Mouse (Mus musculus) c-Kit-positive CD71-positive TER-119-negative erythroid progenitor cells, embryonic 14.5 days (primary cell): ENCODE data around the gene Tmem63a.
"Not testable (repeated sequence)": the region's sequence is repeated elsewhere in the genome, so short reads cannot be mapped to it uniquely, and the experiment has no call there.

Experiments
- DNase-seq: peaks from one replicate; pipeline ENCODE4 v3.0.0-alpha.2; 2013; ENCODE audit warnings: low read depth

Gene Tmem63a

GRCm38 (mm10) chr1:180929599-180929998, 12.5 kb upstream of the Tmem63a start:
- no peak for DNase-seq

GRCm38 (mm10) chr1:180931106-180931505, 11.0 kb upstream of the Tmem63a start:
- DNase-seq: no peak

GRCm38 (mm10) chr1:180933659-180934058, 8.5 kb upstream of the Tmem63a start:
- DNase-seq: no peak

GRCm38 (mm10) chr1:180934467-180935419, 7.4 kb upstream of the Tmem63a start, which contains the start of gene Lefty1:
TSS of gene Lefty1 (plus strand) at chr1:180935022.
- DNase-seq: no peak

GRCm38 (mm10) chr1:180936610-180937398, 5.3 kb upstream of the Tmem63a start:
- DNase-seq: not testable (repeated sequence)

- DNase-seq: not testable (repeated sequence)
These were observed 4.5 kb upstream of the Tmem63a start for GRCm38 (mm10) chr1:180937631-180938030.

- DNase-seq: not testable (repeated sequence)
These were observed 3.4 kb upstream of the Tmem63a start for GRCm38 (mm10) chr1:180938781-180939180.

- no peak for DNase-seq
These were observed 1.2 kb upstream of the Tmem63a start for GRCm38 (mm10) chr1:180940776-180941460.

GRCm38 (mm10) chr1:180941726-180942125, 418 bp upstream of the Tmem63a start:
- no peak for DNase-seq

GRCm38 (mm10) chr1:180943032-180943644, 994 bp downstream of the Tmem63a start:
- peak; percentile 28 for DNase-seq

- DNase-seq: no peak
These were observed 1.8 kb downstream of the Tmem63a start for GRCm38 (mm10) chr1:180943896-180944295.

GRCm38 (mm10) chr1:180944553-180944952, 2.4 kb downstream of the Tmem63a start:
- DNase-seq: no peak

GRCm38 (mm10) chr1:180945001-180945980, 3.1 kb downstream of the Tmem63a start:
- DNase-seq: peak; percentile 67

- no peak for DNase-seq
These were observed 4.3 kb downstream of the Tmem63a start for GRCm38 (mm10) chr1:180946448-180946847.

GRCm38 (mm10) chr1:180952085-180952746, 10.1 kb downstream of the Tmem63a start:
- DNase-seq: no peak

- no peak for DNase-seq
These were observed 10.7 kb downstream of the Tmem63a start for GRCm38 (mm10) chr1:180952808-180953207.

GRCm38 (mm10) chr1:180956401-180956800, 14.3 kb downstream of the Tmem63a start:
- DNase-seq: no peak

GRCm38 (mm10) chr1:180956973-180957381, 14.8 kb downstream of the Tmem63a start:
- peak; percentile 46 for DNase-seq

- DNase-seq: no peak
These were observed 15.8 kb downstream of the Tmem63a start for GRCm38 (mm10) chr1:180957989-180958388.

- DNase-seq: no peak
These were observed 16.7 kb downstream of the Tmem63a start for GRCm38 (mm10) chr1:180958797-180959196.
